Mouse (Mus musculus): ENCODE results near the gene Cfap97d2.

Cfap97d2 gene

GRCm38 (mm10) chr8:13705668-13706067, at the start of gene Cfap97d2:
Gene Cfap97d2, plus strand, starts transcription at chr8:13705889.
- peak; percentile 16 for DNase-seq (ENCODE audit: low read depth, low spot score)

GRCm38 (mm10) chr8:13657479-13657878, 48.2 kb upstream of the Cfap97d2 start:
- DNase-seq (ENCODE audit: low read depth, low spot score): no peak

- DNase-seq (ENCODE audit: low read depth, low spot score): no peak
Measured at GRCm38 (mm10) chr8:13660323-13660722, 45.4 kb upstream of the Cfap97d2 start.

GRCm38 (mm10) chr8:13664711-13665210, 40.9 kb upstream of the Cfap97d2 start:
- no peak for DNase-seq (ENCODE audit: low read depth, low spot score)

GRCm38 (mm10) chr8:13665538-13665937, 40.2 kb upstream of the Cfap97d2 start:
- no peak for DNase-seq (ENCODE audit: low read depth, low spot score)

GRCm38 (mm10) chr8:13665944-13666343, 39.7 kb upstream of the Cfap97d2 start:
- no peak for DNase-seq (ENCODE audit: low read depth, low spot score)

- DNase-seq (ENCODE audit: low read depth, low spot score): no peak
Measured at GRCm38 (mm10) chr8:13667917-13668316, 37.8 kb upstream of the Cfap97d2 start.

- DNase-seq (ENCODE audit: low read depth, low spot score): no peak
Measured at GRCm38 (mm10) chr8:13668367-13668766, 37.3 kb upstream of the Cfap97d2 start.

- no peak for DNase-seq (ENCODE audit: low read depth, low spot score)
Measured at GRCm38 (mm10) chr8:13670011-13670471, 35.6 kb upstream of the Cfap97d2 start.

- no peak for DNase-seq (ENCODE audit: low read depth, low spot score)
Measured at GRCm38 (mm10) chr8:13671246-13672003, 34.3 kb upstream of the Cfap97d2 start.

GRCm38 (mm10) chr8:13673215-13673614, 32.5 kb upstream of the Cfap97d2 start:
- no peak for DNase-seq (ENCODE audit: low read depth, low spot score)

- no peak for DNase-seq (ENCODE audit: low read depth, low spot score)
Measured at GRCm38 (mm10) chr8:13674294-13675010, 31.2 kb upstream of the Cfap97d2 start.

GRCm38 (mm10) chr8:13675121-13675520, 30.6 kb upstream of the Cfap97d2 start:
- no peak for DNase-seq (ENCODE audit: low read depth, low spot score)

GRCm38 (mm10) chr8:13675524-13675923, 30.2 kb upstream of the Cfap97d2 start:
- DNase-seq (ENCODE audit: low read depth, low spot score): no peak

- DNase-seq (ENCODE audit: low read depth, low spot score): no peak
Measured at GRCm38 (mm10) chr8:13676302-13676700, 29.4 kb upstream of the Cfap97d2 start.

- peak; percentile 49 for DNase-seq (ENCODE audit: low read depth, low spot score)
Measured at GRCm38 (mm10) chr8:13676701-13677412, 28.8 kb upstream of the Cfap97d2 start.

GRCm38 (mm10) chr8:13677413-13677883, 28.2 kb upstream of the Cfap97d2 start, which contains the start of gene Rasa3:
Gene Rasa3, minus strand, starts transcription at chr8:13677603.
- DNase-seq (ENCODE audit: low read depth, low spot score): peak; percentile 94

- DNase-seq (ENCODE audit: low read depth, low spot score): no peak
Measured at GRCm38 (mm10) chr8:13678182-13678581, 27.5 kb upstream of the Cfap97d2 start.

GRCm38 (mm10) chr8:13684131-13684530, 21.6 kb upstream of the Cfap97d2 start:
- DNase-seq (ENCODE audit: low read depth, low spot score): no peak

GRCm38 (mm10) chr8:13685674-13686314, 19.9 kb upstream of the Cfap97d2 start:
- no peak for DNase-seq (ENCODE audit: low read depth, low spot score)

GRCm38 (mm10) chr8:13686426-13686825, 19.3 kb upstream of the Cfap97d2 start:
- DNase-seq (ENCODE audit: low read depth, low spot score): no peak
